Mouse (Mus musculus) gastrocnemius, postnatal 10 days (tissue): Measurements from ENCODE around the gene Cd28. TPM values are rescaled to one million over a fixed set of nuclear protein-coding genes. Genes with fewer than 3 reads are reported as not detected.
A peak's percentile ranks its signal among the peaks of the same experiment; 100 is the strongest.
"Not testable (repeated sequence)": the region's sequence is repeated elsewhere in the genome, so short reads cannot be mapped to it uniquely, and the experiment has no call there.

ENCODE experiments used
- DNase-seq: peaks from one replicate; pipeline ENCODE4 v3.0.0; 2021; ENCODE audit warnings: mixed read lengths
- total RNA-seq, 2 experiments: library from RNA; stranded (reverse); gene quantifications; 2 replicates each; pipeline ENCODE4 v1.2.3; 2021

The Cd28 gene
- total RNA-seq, 2 experiments from 2014 or later, result 3.4 to 5.1 TPM

DNA sequence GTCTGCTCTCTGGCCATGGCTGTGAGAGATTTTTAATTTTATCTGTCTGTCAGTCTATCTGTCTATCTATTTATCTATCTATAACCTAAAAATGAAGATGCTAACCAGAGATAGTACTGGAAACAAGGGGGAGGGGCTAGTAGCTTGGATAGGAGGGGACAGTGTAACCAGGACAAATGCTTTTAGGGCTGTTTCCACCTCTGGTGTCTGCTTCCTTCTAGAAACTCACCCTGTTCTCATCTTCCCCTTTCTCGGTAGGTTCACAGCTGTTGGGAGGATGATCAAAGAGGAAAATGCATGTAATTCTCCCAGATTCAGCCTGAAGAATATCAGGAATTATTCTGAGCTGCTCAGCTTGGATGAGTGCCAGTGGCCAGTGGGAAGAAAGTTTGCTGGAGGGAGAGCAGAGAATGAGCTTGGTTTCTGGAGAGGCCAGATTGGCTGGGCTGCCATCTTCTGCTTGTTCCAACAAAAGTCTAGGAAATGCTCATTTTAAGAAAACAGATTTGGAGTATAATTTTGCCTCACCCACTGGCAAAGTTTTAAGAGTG, 83.3 kb downstream of the Cd28 start:
- peak; percentile 53 for DNase-seq

DNA sequence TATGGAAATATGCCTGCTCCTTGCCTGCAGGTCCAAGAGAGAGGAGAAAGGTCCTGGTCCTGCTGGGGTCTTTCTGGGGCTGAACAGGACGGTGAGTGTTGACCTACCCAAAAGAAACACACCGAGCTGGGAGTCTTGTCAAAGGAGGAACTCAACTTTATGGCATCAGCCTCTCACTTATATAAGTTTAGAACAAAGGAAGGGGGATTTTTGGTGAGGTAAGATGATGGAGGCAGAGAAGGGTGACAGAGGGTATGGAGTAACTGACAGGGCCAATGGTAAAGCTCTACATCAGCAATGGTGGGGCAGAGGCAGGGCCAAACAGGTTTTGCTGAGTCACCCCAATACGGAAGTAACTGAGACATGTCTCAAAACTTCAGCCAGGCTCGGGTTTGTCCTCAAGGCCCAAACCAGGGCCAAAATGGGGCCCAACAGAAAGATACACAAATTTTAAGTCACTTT, 84.6 kb downstream of the Cd28 start:
- DNase-seq, result no peak

DNA sequence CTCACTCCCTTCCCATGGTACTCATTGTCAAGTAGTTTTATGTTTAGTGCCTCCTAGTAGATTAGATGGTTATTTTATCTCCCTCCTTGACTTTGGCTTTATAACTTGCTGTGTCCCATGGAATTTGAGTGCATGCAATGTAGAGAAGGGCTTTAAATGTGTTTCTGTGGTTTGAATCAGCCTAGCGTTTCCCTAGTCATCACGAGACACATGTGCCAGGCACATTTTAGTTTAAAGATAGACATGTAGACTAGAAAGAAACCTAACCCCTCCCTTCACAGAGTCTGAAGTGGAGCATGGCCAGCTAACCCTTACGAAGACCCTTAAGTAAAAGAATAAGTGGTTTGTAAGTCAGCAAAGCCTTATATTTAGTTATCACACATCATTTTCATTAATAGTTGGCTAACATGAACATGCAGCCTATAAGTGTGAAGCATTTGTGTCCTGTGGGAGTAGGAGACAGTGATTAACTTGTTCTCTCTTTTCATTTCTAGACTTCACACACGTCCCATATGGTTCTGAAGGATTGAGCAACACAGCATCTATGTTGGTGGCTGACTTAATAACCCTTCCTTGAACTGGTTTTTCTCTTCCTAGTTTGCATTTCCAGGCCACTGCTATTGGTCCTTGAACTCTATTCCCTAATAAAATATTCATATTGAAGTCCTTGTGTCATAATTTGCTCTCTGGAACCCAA, 86.7 kb downstream of the Cd28 start:
- no peak for DNase-seq

DNA sequence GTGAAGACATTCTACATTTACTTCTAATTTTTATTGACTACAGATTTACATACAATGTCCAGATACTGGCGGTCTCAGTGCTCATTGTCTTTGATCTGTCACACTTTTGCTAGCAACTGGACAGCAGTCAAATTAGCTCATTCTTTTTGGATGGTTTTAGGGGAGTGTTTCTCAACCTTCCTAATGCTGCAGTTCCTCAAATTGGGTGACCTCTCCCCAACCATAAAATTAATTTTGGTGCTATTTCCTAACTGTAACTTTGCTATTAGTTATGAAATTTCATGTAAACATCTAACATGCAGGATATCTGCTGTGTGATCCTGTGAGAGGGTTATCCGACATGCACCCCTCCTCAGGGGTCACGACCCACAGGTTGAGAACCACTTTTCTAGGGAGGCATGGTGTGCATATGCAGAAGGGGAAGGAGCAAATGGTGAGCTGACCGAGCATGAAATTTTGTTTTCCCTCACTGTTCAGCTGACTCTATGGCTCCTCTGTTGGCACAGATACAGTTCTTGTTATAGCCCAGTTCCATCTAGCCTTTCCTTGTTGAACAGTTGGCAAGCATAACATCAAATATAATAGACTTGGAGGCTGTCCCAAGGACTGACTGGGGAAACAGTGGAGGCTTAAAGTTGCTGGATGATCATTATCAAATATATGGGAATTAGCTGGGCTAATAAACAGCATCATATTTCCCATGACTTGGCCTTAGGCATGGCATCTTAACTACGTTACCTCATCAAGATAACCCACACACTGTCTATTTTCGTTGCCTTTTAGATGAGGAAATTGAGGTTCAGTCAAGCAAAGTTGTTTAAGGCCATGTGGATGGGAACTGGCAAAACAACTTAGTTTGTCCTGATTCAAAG, 87.5 kb downstream of the Cd28 start:
- DNase-seq, result no peak

DNA sequence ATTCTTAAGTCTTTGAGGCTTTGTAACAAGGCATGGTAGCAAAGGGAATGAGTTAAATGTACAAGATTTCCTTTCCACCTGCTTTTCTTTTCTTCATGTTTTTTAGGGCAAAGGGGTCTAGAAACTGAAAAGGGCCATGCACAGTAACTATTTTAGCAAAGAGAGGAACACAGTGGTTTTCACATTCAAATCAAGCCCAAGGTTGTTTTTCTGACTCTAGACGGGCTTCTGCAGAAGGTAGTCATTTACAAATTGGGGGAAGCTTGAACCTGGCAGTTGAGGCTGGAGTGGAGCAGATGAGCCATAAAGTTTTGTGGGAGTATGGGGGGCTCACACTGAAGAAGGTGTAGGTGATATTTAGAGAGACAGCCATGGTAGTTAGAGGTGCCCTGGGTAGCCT, 88.6 kb downstream of the Cd28 start:
- DNase-seq, result no peak

DNA sequence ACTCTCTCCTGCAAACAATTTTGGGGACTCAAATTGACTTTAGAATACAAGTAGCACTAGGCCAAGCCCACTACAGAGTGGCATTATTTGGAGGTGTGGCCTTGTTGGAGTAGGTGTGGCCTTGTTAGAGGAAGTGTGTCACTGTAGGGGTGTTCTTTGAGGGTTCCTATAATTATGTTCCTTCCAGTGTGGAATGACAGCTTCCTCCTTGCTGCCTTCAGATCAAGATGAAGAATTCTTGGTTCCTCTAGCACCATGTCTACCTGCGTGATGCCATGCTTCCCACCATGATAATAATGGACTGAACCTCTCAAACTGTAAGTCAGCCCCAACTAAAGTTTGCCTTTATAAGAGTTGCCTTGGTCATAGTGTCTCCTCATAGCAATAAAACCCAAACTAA, 91.1 kb downstream of the Cd28 start:
- no peak for DNase-seq

DNA sequence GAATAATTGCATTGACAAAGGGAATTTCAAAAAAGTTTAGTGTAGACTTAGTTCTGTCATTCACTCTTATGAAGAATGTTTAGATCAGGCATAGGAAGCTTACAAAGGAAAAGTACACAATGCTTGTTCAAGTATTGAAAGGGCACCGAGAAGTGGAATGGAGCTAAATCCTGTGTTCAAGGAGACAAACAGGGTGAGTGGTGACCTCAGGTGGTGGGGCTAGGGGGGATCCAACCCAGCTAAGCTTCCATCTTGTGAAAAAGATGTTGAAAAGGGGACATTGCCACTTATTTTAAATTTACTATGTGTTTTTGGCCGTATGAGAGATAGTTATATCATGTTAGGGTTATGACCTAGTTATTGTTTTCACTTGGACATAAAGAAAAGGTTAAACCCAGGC, 91.9 kb downstream of the Cd28 start:
- no peak for DNase-seq

DNA sequence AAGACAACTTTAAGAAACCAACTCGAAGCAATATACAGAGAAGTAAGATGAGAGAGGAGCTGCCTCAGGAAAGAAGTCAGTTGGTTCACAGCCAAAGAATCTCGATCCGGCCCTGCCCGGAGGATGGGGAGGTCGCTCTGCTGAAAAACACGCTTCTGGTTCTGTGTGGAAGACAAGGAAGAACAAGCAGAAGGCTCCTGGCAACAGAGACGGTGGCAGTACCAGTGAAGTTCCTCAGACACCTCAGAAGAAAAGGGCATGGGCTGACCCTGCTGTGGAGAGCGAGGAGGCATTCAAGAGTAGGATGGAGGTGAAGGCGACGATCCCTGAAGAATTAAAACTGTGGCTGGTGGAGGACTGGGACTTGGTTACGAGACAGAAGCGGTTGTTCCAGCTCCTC, 92.6 kb downstream of the Cd28 start:
- peak; percentile 26 for DNase-seq

DNA sequence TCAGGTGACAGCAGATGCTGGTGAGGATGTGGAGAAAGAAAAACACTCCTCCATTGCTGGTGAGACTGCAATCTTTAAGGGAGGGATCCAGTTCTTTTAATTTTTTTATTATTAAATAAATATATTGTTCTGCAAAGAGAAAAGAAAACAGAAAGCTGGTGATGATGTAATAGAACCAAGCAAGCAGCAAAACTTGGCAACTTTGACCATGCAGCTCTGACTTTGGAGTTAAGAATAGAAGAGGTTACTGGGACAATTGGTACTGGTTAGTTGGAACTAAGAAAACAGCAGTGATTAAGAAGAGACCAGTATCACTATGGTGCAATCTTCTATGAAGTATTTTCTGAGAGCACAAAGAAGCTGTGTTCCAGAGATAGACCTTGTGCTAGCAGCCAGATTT, 94.2 kb downstream of the Cd28 start:
- DNase-seq, result no peak

DNA sequence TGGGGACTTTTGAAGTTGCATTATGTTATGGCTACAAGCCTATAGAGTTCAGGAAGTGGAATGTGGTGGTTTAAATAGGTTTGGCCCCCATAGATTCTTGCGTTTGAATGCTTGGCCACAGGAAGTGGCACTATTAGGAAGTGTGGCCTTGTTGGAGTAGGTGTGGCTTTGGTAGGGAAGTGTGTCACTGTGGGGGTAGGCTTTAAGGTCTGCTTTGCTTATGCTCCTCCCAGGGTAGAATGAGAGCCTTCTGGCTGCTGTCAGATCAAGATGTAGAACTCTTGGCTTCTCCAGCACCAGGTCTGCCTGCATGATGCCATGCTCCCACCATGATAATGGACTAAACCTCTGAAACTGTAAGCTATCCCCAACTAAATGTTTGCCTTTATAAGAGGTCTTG, 95.4 kb downstream of the Cd28 start:
- no peak for DNase-seq

DNA sequence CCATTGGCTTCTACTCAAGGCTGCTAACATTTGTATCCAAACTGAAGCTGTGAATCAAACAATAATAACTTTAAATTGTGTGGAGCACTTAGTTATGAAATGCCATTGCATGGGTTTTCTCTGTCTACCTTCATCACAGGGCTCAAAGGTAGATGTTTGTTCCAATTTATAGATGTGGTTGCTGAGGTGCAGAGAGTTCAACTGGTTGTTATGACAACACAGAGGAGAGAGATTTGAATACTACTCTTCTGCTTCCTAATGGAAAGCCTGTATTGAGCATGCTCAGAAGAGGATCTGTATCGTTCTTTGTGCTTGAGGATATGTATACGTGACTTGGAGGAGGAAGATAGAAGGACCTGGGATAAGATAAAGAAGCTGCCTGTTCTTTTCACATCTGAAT, 96.8 kb downstream of the Cd28 start:
- no peak for DNase-seq

DNA sequence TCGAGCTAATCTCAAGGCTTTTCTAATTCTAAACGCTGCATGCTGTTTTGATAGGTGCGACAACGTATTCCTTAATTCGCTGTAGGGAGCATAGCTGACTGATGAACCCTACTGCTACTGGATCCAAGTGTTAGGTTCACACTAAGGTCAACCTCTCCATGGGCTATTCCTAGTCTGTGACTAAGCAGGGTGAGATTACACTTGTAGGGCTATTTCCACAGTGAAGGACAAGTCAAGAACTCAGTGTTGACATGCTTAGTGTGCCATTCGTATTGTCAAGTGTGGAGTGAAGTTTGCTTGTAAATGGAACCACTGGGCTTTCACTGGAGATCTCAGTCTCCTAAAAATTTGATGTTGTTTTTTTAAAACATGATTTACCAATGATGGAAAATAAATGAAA, 99.3 kb downstream of the Cd28 start:
- no peak for DNase-seq

DNA sequence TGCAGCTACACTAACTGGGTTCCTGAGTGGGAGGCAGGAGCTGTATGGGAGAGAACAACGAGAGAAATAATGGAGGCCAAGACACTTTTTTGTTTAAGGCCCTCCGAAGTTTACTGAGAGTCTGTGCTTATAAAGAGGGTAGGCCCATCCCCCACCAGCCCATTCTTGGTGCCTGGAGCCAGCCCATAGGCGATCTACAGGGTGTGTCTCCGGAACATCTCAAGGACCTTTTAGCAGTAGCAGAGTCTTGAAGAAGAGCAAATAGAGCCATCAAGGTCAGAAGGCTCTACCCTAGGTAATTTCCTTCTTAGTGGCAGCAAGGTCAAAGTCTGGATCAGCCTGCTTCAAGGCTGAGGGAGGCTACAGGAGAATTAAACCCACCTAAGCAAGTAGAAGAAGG, 101.9 kb downstream of the Cd28 start:
- DNase-seq, result not testable (repeated sequence)

DNA sequence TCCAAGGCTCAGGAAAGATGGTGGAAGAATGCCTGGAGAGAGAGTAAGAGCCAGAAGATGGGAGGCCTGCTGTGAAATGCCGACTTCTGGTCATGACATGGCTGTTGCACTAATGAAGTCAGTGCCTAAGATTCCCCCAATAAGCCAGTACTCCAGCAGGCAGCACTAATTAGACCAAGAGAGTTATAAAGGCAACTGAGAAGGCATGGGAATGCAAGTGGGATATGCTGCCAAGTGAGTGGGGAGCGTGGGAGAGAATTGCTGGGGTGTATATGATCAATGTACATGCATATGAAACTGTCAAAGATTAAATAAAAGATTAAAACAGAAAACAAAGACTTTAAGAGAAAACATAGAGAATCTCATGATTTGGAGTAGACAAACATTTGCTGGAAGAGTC, 103.4 kb downstream of the Cd28 start:
- DNase-seq, result no peak

DNA sequence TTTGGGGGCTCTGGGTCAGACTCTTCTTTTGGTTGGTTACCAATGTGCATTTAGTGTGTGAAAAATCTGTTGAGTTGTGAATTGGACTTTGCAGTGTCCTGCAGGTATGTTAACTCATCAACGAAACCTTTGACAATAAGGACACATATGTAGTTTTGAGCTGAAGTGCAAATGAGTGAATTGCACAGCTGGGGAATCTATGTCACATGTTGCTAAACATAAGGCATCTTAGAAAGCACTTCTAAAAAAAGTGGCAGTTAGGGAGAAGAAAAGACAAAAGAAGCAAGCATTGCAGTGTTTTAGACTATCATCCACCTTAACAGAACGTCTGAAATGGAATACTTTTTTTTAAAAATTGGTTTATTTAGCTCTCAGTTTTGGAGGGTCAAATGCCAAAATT, 104.4 kb downstream of the Cd28 start:
- DNase-seq, result no peak

DNA sequence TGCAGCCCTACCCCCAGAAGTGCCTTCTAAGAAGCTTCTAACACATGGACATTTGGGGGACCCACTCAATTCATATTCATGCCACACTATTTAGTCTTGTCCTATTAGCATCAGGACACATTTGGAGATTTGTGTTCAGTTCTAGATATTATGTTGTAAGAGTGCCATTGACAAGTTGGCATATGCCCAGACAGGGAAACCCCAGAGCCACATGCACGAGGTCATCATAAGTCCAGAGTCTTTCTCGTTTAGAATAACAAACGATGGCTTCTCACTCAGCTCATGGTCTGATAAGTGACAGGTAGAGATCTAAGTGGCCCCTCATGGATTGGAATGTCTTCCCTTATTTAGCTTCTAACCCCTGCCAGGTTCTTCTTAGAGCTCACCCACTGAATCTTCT, 105.0 kb downstream of the Cd28 start:
- DNase-seq, result no peak

Other genes with a start within 250 kb of the Cd28 start
- 10 to 100 TPM; 48.1 to 79.4 TPM for gene Raph1, start 149.7 kb upstream of the Cd28 start, total RNA-seq
- not detected for gene Ctla4, start 170.2 kb downstream of the Cd28 start, total RNA-seq